Mouse (Mus musculus): ENCODE data around the gene D030056L22Rik. TPM values are rescaled to one million over a fixed set of nuclear protein-coding genes. Genes with fewer than 3 reads are reported as not detected.

D030056L22Rik gene
- polyA plus RNA-seq, 1 experiment from 2014 or later = 29.3 TPM

GRCm38 (mm10) chr19:18758916-18759315 is 45.9 kb downstream of the D030056L22Rik start:
- Histone ChIP-seq H3K27me3 (replicated peaks) (0 out of 2 replicates have a peak, but pooled peaks cover 5% of the 10 kb centered on the region), H3K4me2 (peak overlapping the region; percentile 38; the same call in 1 of the 2 replicates), H3K27ac (ENCODE audit: poor library complexity, severe bottlenecking) (no peak overlapping the region), H3K4me3 (no peak overlapping the region), H3K4me1 (replicated peaks) (peaks cover 8% of the 10 kb centered on the region), H3K9ac (no peak overlapping the region), H3K9me3 (replicated peaks) (no peaks in the 10 kb centered on the region), H3K36me3 (no peaks in the 10 kb centered on the region)
- 45% methylated on average over 9 of the region's 9 CpGs for WGBS
- no peak for ATAC-seq (ENCODE audit: insufficient number of reproducible peaks, low FRiP score)

DNA sequence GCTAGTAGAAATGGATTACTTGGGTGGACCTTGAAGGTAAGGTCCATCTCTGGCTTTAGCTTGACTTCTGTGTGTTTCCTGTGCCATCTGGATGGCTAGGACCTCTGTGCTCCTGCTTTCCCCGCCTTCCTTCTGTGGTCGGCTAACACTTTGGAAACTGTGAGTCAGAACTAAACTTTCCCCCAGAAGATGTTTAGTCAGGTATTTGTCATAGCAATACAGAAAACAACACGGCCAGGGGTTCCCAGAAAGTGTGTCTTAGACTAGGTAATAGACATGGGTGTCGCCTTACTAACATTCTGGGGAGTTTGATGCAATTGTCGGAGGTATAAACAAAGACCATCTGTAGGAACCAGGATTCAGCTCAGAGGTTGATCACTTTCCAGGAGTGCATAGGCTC is 53.4 kb downstream of the D030056L22Rik start:
- H3K4me2 ChIP-seq = no peak overlapping the region
- H3K9ac ChIP-seq = no peak overlapping the region
- no peaks in the 10 kb centered on the region for H3K4me1 ChIP-seq (replicated peaks)
- H3K4me3 ChIP-seq = no peak overlapping the region
- 73% methylated on average over 5 of the region's 5 CpGs for WGBS
- no peak overlapping the region for H3K27ac ChIP-seq (ENCODE audit: poor library complexity, severe bottlenecking)
- ATAC-seq (ENCODE audit: insufficient number of reproducible peaks, low FRiP score) = no peak
- H3K27me3 ChIP-seq (replicated peaks) = no peaks in the 10 kb centered on the region
- no peaks in the 10 kb centered on the region for H3K36me3 ChIP-seq
- H3K9me3 ChIP-seq (replicated peaks) = no peaks in the 10 kb centered on the region

Other genes with a start within 250 kb of the D030056L22Rik start
- gene Ostf1, start 81.4 kb upstream of the D030056L22Rik start, polyA plus RNA-seq (2016; fragmentation: Nextera tagmentation; extraction: Ambion mirVana) = 59.5 and 60.4 TPM in 2 replicates
- 5.7 and 6.3 TPM in 2 replicates for gene Nmrk1, start 81.2 kb upstream of the D030056L22Rik start, polyA plus RNA-seq (2016; fragmentation: Nextera tagmentation; extraction: Ambion mirVana)
- 32.3 and 34.9 TPM in 2 replicates for gene Carnmt1, start 42.4 kb upstream of the D030056L22Rik start, polyA plus RNA-seq (2016; fragmentation: Nextera tagmentation; extraction: Ambion mirVana)
- gene Trpm6, start 36.8 kb downstream of the D030056L22Rik start, polyA plus RNA-seq (2016; fragmentation: Nextera tagmentation; extraction: Ambion mirVana) = 0.15 and 0.17 TPM in 2 replicates

All from heart, embryonic 12.5 days (tissue).